Mouse (Mus musculus): ENCODE measurements around the gene Olfr1357. TPM values are rescaled to one million over a fixed set of nuclear protein-coding genes. Genes with fewer than 3 reads are reported as not detected.
A peak's percentile ranks its signal among the peaks of the same experiment; 100 is the strongest.
"Not testable (repeated sequence)": the region's sequence is repeated elsewhere in the genome, so short reads cannot be mapped to it uniquely, and the experiment has no call there.

Gene Olfr1357
- not detected in 2 replicates for polyA plus RNA-seq (2014; fragmentation: Nextera tagmentation; extraction: Ambion mirVana)

- Histone ChIP-seq H3K9ac (ENCODE audit: low read depth, low read length) (no peak within 1 kb of the TSS), H3K9me3 (ENCODE audit: control insufficient read depth, low read length) (no peaks in the 10 kb centered on the region), H3K36me3 (ENCODE audit: control insufficient read depth, insufficient read depth, low read length) (no peaks in the 10 kb centered on the region), H3K27ac (ENCODE audit: low read depth, low read length) (no peak within 1 kb of the TSS), H3K27me3 (ENCODE audit: control insufficient read depth, insufficient read depth, low read length) (no peaks in the 10 kb centered on the region), H3K4me2 (replicated peaks; ENCODE audit: low read depth, low read length) (no peak within 1 kb of the TSS), H3K4me3 (ENCODE audit: low read length) (no peak within 1 kb of the TSS), H3K4me1 (ENCODE audit: control insufficient read depth, insufficient read depth, low read length) (no peaks in the 10 kb centered on the region)
- ATAC-seq (ENCODE audit: low FRiP score, low TSS enrichment): no peak
- WGBS: 97% methylated on average over 1 of the region's 1 CpGs
These were observed at the start of gene Olfr1357 for GRCm38 (mm10) chr10:78617974-78618373. TSS of gene Olfr1357 (minus strand) at chr10:78618074.

- ATAC-seq (ENCODE audit: low FRiP score, low TSS enrichment); H3K27me3 ChIP-seq (ENCODE audit: control insufficient read depth, insufficient read depth, low read length); H3K4me3 ChIP-seq (ENCODE audit: low read length); H3K4me1 ChIP-seq (ENCODE audit: control insufficient read depth, insufficient read depth, low read length); H3K4me2 ChIP-seq (replicated peaks; ENCODE audit: low read depth, low read length); H3K36me3 ChIP-seq (ENCODE audit: control insufficient read depth, insufficient read depth, low read length); H3K9me3 ChIP-seq (ENCODE audit: control insufficient read depth, low read length); H3K27ac ChIP-seq (ENCODE audit: low read depth, low read length); H3K9ac ChIP-seq (ENCODE audit: low read depth, low read length): not testable (repeated sequence)
- WGBS: 97% methylated on average over 10 of the region's 10 CpGs
These were observed 48.8 kb upstream of the Olfr1357 start for GRCm38 (mm10) chr10:78666696-78667095.

- Histone ChIP-seq H3K36me3 (ENCODE audit: control insufficient read depth, insufficient read depth, low read length) (no peaks in the 10 kb centered on the region), H3K9me3 (ENCODE audit: control insufficient read depth, low read length) (no peaks in the 10 kb centered on the region), H3K27ac (ENCODE audit: low read depth, low read length) (no peak overlapping the region), H3K4me1 (ENCODE audit: control insufficient read depth, insufficient read depth, low read length) (no peaks in the 10 kb centered on the region), H3K9ac (ENCODE audit: low read depth, low read length) (no peak overlapping the region), H3K4me2 (replicated peaks; ENCODE audit: low read depth, low read length) (no peak overlapping the region), H3K4me3 (ENCODE audit: low read length) (no peak overlapping the region), H3K27me3 (ENCODE audit: control insufficient read depth, insufficient read depth, low read length) (no peaks in the 10 kb centered on the region)
- ATAC-seq (ENCODE audit: low FRiP score, low TSS enrichment): no peak
- 85% methylated on average over 1 of the region's 1 CpGs for WGBS
These were observed 46.7 kb upstream of the Olfr1357 start for GRCm38 (mm10) chr10:78664546-78664945.

GRCm38 (mm10) chr10:78661198-78661597 lies 43.3 kb upstream of the Olfr1357 start:
- no peak for ATAC-seq (ENCODE audit: low FRiP score, low TSS enrichment)
- H3K27me3 ChIP-seq (ENCODE audit: control insufficient read depth, insufficient read depth, low read length): no peaks in the 10 kb centered on the region
- no peak overlapping the region for H3K27ac ChIP-seq (ENCODE audit: low read depth, low read length)
- H3K4me1 ChIP-seq (ENCODE audit: control insufficient read depth, insufficient read depth, low read length): no peaks in the 10 kb centered on the region
- H3K4me3 ChIP-seq (ENCODE audit: low read length): no peak overlapping the region
- H3K4me2 ChIP-seq (replicated peaks; ENCODE audit: low read depth, low read length): no peak overlapping the region
- H3K9me3 ChIP-seq (ENCODE audit: control insufficient read depth, low read length): no peaks in the 10 kb centered on the region
- WGBS: 86% methylated on average over 1 of the region's 1 CpGs
- no peak overlapping the region for H3K9ac ChIP-seq (ENCODE audit: low read depth, low read length)
- no peaks in the 10 kb centered on the region for H3K36me3 ChIP-seq (ENCODE audit: control insufficient read depth, insufficient read depth, low read length)

GRCm38 (mm10) chr10:78632311-78632710 lies 14.4 kb upstream of the Olfr1357 start:
- no peaks in the 10 kb centered on the region for H3K36me3 ChIP-seq (ENCODE audit: control insufficient read depth, insufficient read depth, low read length)
- no peaks in the 10 kb centered on the region for H3K27me3 ChIP-seq (ENCODE audit: control insufficient read depth, insufficient read depth, low read length)
- 15% methylated on average over 6 of the region's 6 CpGs for WGBS
- no peak overlapping the region for H3K4me3 ChIP-seq (ENCODE audit: low read length)
- no peak overlapping the region for H3K4me2 ChIP-seq (replicated peaks; ENCODE audit: low read depth, low read length)
- H3K27ac ChIP-seq (ENCODE audit: low read depth, low read length): no peak overlapping the region
- H3K9ac ChIP-seq (ENCODE audit: low read depth, low read length): no peak overlapping the region
- no peaks in the 10 kb centered on the region for H3K4me1 ChIP-seq (ENCODE audit: control insufficient read depth, insufficient read depth, low read length)
- peak; percentile 66; the same call in 1 of the 2 replicates for ATAC-seq (ENCODE audit: low FRiP score, low TSS enrichment)
- no peaks in the 10 kb centered on the region for H3K9me3 ChIP-seq (ENCODE audit: control insufficient read depth, low read length)

- WGBS: 79% methylated on average over 4 of the region's 4 CpGs
- no peaks in the 10 kb centered on the region for H3K27me3 ChIP-seq (ENCODE audit: control insufficient read depth, insufficient read depth, low read length)
- ATAC-seq (ENCODE audit: low FRiP score, low TSS enrichment): no peak
These were observed 12.3 kb upstream of the Olfr1357 start for GRCm38 (mm10) chr10:78630194-78630593.

GRCm38 (mm10) chr10:78623143-78623542 lies 5.3 kb upstream of the Olfr1357 start:
- not testable (repeated sequence) for H3K4me1 ChIP-seq (ENCODE audit: control insufficient read depth, insufficient read depth, low read length); H3K9ac ChIP-seq (ENCODE audit: low read depth, low read length); ATAC-seq (ENCODE audit: low FRiP score, low TSS enrichment); H3K27ac ChIP-seq (ENCODE audit: low read depth, low read length); H3K4me2 ChIP-seq (replicated peaks; ENCODE audit: low read depth, low read length); H3K9me3 ChIP-seq (ENCODE audit: control insufficient read depth, low read length); H3K36me3 ChIP-seq (ENCODE audit: control insufficient read depth, insufficient read depth, low read length); H3K4me3 ChIP-seq (ENCODE audit: low read length); H3K27me3 ChIP-seq (ENCODE audit: control insufficient read depth, insufficient read depth, low read length)
- WGBS: 86% methylated on average over 3 of the region's 3 CpGs

More at GRCm38 (mm10) chr10:78630194-78630593, 12.3 kb upstream of the Olfr1357 start:
- H3K36me3 ChIP-seq (ENCODE audit: control insufficient read depth, insufficient read depth, low read length): no peaks in the 10 kb centered on the region
- no peak overlapping the region for H3K4me2 ChIP-seq (replicated peaks; ENCODE audit: low read depth, low read length)
- no peaks in the 10 kb centered on the region for H3K9me3 ChIP-seq (ENCODE audit: control insufficient read depth, low read length)
- no peak overlapping the region for H3K4me3 ChIP-seq (ENCODE audit: low read length)
- H3K27ac ChIP-seq (ENCODE audit: low read depth, low read length): no peak overlapping the region
- no peaks in the 10 kb centered on the region for H3K4me1 ChIP-seq (ENCODE audit: control insufficient read depth, insufficient read depth, low read length)
- H3K9ac ChIP-seq (ENCODE audit: low read depth, low read length): no peak overlapping the region

GRCm38 (mm10) chr10:78607602-78608001 lies 10.3 kb downstream of the Olfr1357 start:
- Histone ChIP-seq H3K9me3 (ENCODE audit: control insufficient read depth, low read length) (no peaks in the 10 kb centered on the region), H3K9ac (ENCODE audit: low read depth, low read length) (no peak overlapping the region), H3K27ac (ENCODE audit: low read depth, low read length) (no peak overlapping the region), H3K4me1 (ENCODE audit: control insufficient read depth, insufficient read depth, low read length) (no peaks in the 10 kb centered on the region), H3K27me3 (ENCODE audit: control insufficient read depth, insufficient read depth, low read length) (no peaks in the 10 kb centered on the region), H3K4me3 (ENCODE audit: low read length) (no peak overlapping the region), H3K4me2 (replicated peaks; ENCODE audit: low read depth, low read length) (no peak overlapping the region), H3K36me3 (ENCODE audit: control insufficient read depth, insufficient read depth, low read length) (no peaks in the 10 kb centered on the region)
- no peak for ATAC-seq (ENCODE audit: low FRiP score, low TSS enrichment)
- WGBS: 74% methylated on average over 3 of the region's 3 CpGs

GRCm38 (mm10) chr10:78605080-78605479 lies 12.8 kb downstream of the Olfr1357 start:
- WGBS: 49% methylated on average over 3 of the region's 3 CpGs

More at GRCm38 (mm10) chr10:78605080-78605479, 12.8 kb downstream of the Olfr1357 start:
- Histone ChIP-seq H3K9ac (ENCODE audit: low read depth, low read length) (no peak overlapping the region), H3K9me3 (ENCODE audit: control insufficient read depth, low read length) (no peaks in the 10 kb centered on the region), H3K27me3 (ENCODE audit: control insufficient read depth, insufficient read depth, low read length) (no peaks in the 10 kb centered on the region), H3K36me3 (ENCODE audit: control insufficient read depth, insufficient read depth, low read length) (no peaks in the 10 kb centered on the region), H3K27ac (ENCODE audit: low read depth, low read length) (no peak overlapping the region), H3K4me2 (replicated peaks; ENCODE audit: low read depth, low read length) (no peak overlapping the region), H3K4me3 (ENCODE audit: low read length) (no peak overlapping the region), H3K4me1 (ENCODE audit: control insufficient read depth, insufficient read depth, low read length) (no peaks in the 10 kb centered on the region)
- ATAC-seq (ENCODE audit: low FRiP score, low TSS enrichment): no peak
